Mouse (Mus musculus): ENCODE results near the gene Slc22a22.

The Slc22a22 gene

GRCm38 (mm10) chr15:57477525-57477924 is at the start of gene Slc22a22:
TSS of gene Slc22a22 (minus strand) at chr15:57477625.
- DNase-seq: no peak

- DNase-seq: no peak
These were observed 46.3 kb upstream of the Slc22a22 start for GRCm38 (mm10) chr15:57523510-57524298.

DNA sequence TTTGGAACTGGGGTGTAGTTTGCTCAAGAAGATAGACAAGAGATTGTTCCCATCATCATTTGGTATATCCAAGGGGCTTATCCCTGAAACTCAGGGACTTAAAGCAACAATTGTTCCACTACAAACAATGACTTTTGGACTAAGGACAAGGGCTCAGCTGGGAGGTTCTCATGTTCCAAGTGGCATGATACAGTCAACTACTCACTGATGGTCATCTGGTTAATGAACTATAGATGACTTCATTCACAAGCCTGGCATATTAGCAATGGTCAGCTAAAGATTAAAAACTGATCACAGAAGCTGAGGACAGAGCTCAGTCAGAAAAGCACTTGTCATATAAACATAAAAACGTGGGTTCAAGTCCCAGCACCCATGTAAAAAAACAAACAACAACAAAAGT is 44.7 kb upstream of the Slc22a22 start:
- DNase-seq: peak; percentile 37

GRCm38 (mm10) chr15:57509185-57510172 is 32.1 kb upstream of the Slc22a22 start:
- no peak for DNase-seq

GRCm38 (mm10) chr15:57508242-57509184 is 31.1 kb upstream of the Slc22a22 start:
- peak; percentile 46 for DNase-seq

DNA sequence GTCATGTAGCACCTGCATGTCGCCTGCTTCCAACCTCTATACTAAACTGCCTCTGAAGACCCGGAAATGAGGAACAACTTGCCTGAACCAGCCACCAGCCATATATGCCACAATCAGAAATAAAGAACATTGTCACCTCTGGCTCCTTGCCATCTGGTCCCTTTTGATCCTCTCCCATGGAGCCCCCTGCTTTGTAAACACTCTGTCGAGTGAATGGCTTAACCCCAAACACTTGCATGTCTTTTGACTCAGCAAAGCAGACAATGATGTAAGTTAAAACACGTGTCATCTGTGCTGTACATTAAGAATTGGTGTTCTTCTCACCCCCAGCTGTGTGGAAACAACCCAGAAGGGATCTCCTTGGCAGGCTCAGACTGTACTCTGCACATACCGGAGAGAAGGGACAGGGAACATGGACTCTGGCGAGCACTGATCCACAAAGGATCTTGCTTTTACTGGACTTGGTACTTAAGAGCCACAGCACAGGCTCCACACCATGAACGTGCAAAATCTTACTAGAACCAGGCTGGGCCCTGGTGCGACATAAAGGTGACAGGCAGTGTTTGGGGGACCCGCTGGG is 26.8 kb upstream of the Slc22a22 start:
- DNase-seq: peak; percentile 60

GRCm38 (mm10) chr15:57503656-57504055 is 26.2 kb upstream of the Slc22a22 start:
- DNase-seq: no peak

DNA sequence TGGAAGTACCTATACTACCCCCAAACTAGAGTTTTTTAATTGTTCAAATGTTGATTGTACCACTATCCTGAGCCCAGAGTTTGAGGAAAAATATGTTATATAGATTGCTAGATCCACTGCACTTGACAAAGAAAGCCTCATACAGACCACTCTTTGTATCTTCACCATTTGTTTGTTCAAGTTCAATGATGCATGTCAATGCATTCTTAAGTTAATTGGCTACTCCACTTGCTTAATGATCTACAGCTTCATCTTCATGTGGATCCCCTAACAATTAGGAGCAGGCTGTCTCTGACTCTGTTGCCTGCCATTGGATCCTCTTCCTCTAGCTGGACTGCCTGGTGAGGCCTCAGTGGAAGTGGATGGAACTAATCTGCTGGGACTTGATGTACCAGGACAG is 24.1 kb upstream of the Slc22a22 start:
- no peak for DNase-seq

DNA sequence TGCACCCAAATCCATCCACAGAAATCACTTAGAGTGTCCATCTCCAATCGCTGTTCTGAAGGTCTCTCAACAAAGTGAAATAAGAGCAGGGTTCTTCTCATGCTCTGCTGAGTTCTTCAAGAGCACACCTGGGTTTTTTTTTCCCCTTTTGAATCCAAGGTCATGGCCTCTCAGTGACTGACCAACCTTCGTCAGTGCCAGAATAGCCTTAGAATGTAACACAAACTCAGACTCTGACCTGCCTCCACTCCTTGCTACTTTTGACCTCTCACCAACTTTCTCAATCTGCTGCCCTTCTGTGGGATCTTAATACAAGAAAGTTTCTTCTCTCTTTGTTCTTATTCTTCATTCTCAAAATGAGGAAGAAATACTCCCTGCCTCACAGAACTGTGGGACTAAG is 18.7 kb upstream of the Slc22a22 start:
- peak; percentile 26 for DNase-seq

DNA sequence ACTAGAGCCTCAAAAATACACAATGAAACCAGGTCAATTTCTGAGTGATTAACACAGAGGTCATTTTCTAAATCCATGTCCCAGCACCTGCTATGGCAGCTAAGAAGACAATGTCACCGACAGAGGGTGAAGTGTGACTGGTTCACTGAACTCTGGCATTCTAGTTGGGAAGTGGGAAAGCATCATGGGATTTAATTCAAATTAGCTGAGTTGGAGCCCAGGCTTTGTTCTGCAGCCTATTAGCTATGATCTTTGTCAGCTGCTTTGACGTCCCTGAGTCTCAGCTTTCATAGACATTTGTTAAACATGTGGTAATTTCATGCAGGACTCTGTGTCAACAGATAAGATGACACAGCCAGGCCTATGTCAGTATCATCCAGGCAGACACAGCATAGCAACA is 5.1 kb upstream of the Slc22a22 start:
- DNase-seq: no peak

DNA sequence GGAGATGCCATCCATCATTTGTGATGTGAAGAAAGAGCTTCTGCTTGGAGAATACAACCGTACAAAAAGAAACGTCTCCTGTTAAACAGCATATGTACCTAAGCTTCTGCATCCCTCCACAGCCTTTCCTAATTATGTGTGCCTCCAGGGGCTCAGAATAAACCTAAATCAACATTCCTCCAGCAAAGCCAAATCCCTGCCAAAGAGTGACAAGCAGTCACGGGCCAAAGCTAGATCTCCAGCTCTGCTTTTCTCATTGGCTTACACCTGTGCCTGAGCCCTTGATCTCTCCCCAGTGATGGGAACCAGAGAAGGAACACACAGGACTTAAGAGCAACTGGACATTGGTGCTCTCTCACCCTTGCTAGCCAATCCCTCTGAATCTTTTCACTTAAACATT is 5.8 kb downstream of the Slc22a22 start:
- DNase-seq: no peak

- DNase-seq: no peak
These were observed 11.4 kb downstream of the Slc22a22 start for GRCm38 (mm10) chr15:57465996-57466395.

- no peak for DNase-seq
These were observed 12.4 kb downstream of the Slc22a22 start for GRCm38 (mm10) chr15:57465061-57465460.

DNA sequence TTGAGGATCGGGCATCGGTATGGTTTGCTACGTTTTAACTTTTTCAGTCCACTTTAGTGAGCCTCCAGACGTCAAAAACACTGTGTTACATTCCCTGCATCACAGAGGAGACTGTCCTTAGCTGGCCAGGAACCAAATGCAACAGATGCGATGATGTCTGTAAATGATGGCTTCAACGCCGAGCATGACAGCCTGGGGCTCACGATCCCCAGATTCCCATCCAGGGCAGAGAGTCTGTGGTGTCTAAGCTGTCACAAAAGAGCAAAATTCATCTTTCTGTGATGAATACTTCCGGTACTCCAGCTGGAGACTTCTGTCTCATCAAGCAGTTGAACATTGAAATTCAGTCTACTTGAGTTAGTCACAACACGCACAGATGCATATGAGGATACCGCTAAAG is 13.4 kb downstream of the Slc22a22 start:
- DNase-seq: no peak

- no peak for DNase-seq
These were observed 16.1 kb downstream of the Slc22a22 start for GRCm38 (mm10) chr15:57461284-57461683.

GRCm38 (mm10) chr15:57457374-57457773 is 20.1 kb downstream of the Slc22a22 start:
- DNase-seq: no peak

- no peak for DNase-seq
These were observed 42.6 kb downstream of the Slc22a22 start for GRCm38 (mm10) chr15:57434710-57435404.

GRCm38 (mm10) chr15:57408498-57408897 is 68.9 kb downstream of the Slc22a22 start:
- no peak for DNase-seq

DNA sequence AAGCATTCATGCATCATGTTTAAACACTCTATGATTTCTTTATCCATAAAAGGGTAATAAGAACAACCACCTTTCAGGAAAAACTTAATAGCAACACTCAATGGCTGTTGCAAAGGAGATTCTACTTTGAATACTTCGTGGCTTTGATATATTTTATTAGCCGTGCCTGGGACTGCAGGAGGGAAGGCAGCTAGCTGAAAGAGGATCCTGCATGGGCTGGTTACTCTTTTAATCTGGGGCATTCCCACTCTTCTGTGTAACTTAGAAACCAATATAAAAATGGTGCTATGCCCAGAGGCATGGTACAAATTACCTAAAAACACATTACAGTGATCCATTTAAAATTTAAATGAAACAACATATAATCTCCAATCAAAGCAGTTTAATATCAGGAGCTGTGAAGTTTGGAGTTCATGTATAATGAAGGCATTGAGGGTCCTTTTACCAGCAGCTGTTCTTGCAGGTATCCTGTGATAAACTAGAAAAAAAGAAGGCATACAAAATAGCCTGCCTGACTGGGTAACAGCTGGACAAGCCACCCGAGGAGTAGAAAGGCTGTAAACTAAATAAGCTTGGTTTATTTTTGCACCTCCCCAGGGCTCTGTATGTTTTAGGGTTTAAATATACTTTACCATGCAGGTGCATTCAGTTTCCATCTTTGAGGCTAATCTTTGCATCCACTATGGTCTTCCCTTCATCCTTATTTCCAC is 78.8 kb downstream of the Slc22a22 start:
- no peak for DNase-seq

DNA sequence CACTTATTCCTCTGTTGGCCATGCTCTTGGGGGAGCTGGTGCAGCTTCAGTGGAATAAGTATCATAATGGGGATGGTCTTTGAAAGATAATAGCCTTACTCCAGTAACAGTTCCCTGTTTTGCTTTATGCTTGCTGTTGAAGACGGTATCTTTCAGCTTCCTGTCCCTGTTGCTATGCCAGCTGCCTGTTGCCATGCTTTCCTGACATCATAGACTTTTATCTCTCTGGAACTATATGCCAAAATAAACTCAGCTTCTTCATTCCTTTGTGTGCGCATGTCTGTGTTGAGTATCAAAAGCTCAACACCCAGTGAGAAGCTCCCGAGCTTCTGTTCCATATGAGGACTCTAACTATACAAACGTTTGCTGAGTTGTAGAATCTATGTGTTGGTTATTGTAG is 83.4 kb downstream of the Slc22a22 start:
- DNase-seq: no peak

DNA sequence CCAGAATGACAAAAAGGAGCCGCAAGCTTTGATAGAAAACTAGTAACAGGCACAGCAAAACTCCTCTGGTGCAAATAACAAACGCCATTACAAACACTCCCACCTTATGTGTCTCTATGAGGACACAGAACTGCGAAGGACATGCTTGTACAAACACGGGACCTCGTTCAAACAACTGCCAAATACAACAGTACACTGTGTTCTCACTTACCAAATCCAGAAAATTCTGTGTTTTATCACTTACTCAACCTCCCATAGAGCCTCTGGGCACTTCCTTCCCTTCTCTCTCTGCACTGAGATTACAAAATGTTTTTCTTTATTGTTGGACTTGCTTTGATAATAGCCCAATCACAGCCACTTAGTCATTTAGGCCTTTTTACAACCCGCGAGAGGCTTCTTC is 97.0 kb downstream of the Slc22a22 start:
- no peak for DNase-seq

Measured in kidney, adult 11 months (tissue).